ENCODE assay signal across 2 mouse cellular contexts in genomic region chr17:34114114-34114513, GRCm38 (mm10).
TF ChIP-seq lines count a peak whose summit lies in the region.

No protein-coding gene starts in this region.

TF ChIP-seq in CH12.LX, 34 proteins besides CTCF, POLR2A, EP300 and RAD21:
- TF ChIP-seq MEF2A (IDR thresholded peaks at IDR 0.05; ENCODE audit: borderline replicate concordance, low read depth, low read length) (no peak), POLR2AphosphoS2 (IDR thresholded peaks at IDR 0.05; ENCODE audit: low read depth, low read length) (peak; percentile 78), NELFE (IDR thresholded peaks at IDR 0.05; ENCODE audit: low read depth, low read length) (no peak), NRF1 (IDR thresholded peaks at IDR 0.05; ENCODE audit: low read depth, low read length) (no peak), BHLHE40 (IDR thresholded peaks at IDR 0.05; ENCODE audit: low read depth, low read length) (no peak), MYC (IDR thresholded peaks at IDR 0.05; ENCODE audit: low read depth, low read length) (no peak), USF1 (IDR thresholded peaks at IDR 0.05; ENCODE audit: low read depth, low read length) (no peak), ZMIZ1 (IDR thresholded peaks at IDR 0.05; ENCODE audit: low read depth, low read length) (0 out of 2 replicates have a peak, but pooled peaks have one; percentile 23)

TF ChIP-seq in myocyte, 11 proteins besides CTCF, POLR2A, EP300 and RAD21:
- no peak for TF ChIP-seq SRF (IDR thresholded peaks at IDR 0.05; ENCODE audit: control insufficient read depth, insufficient read length, low read depth)
- TF ChIP-seq USF1 (IDR thresholded peaks at IDR 0.05; ENCODE audit: low read depth), result no peak
- TF ChIP-seq CEBPB (IDR thresholded peaks at IDR 0.05; ENCODE audit: insufficient read depth, poor library complexity, severe bottlenecking), result no peak
